Mouse (Mus musculus): Measurements from ENCODE around the gene Misp. TPM values are rescaled to one million over a fixed set of nuclear protein-coding genes. Genes with fewer than 3 reads are reported as not detected.

Gene Misp
- polyA plus RNA-seq, 1 experiment, result 1.1 TPM

DNA sequence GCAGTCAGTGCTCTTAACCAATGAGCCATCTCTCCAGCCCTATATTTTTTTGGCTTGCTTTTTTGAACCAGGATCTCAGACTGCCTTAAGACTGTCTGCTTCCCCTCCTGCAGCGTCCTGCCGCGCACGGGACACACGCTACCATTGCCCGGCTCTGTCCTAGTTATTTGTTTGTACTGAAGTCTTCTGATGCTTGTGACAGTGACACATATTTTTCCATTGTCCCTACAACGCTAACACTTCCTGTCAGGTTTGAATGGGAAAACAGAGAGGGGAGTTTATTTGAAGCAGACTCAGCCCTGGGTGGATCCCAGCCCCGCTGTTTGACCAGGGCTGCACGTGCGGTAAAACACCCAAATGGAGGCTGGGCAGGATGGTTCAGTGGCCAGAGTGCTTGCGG is 12.1 kb upstream of the Misp start:
- no peak for TF ChIP-seq POLR2A (IDR thresholded peaks at IDR 0.05; ENCODE audit: borderline replicate concordance, extremely low read depth, insufficient read depth, insufficient read length, poor library complexity, severe bottlenecking)
- no peak for TF ChIP-seq CTCF (IDR thresholded peaks at IDR 0.05; ENCODE audit: borderline replicate concordance, extremely low read depth, insufficient read depth, insufficient read length)
- DNase-seq (ENCODE audit: low read depth), result no peak

DNA sequence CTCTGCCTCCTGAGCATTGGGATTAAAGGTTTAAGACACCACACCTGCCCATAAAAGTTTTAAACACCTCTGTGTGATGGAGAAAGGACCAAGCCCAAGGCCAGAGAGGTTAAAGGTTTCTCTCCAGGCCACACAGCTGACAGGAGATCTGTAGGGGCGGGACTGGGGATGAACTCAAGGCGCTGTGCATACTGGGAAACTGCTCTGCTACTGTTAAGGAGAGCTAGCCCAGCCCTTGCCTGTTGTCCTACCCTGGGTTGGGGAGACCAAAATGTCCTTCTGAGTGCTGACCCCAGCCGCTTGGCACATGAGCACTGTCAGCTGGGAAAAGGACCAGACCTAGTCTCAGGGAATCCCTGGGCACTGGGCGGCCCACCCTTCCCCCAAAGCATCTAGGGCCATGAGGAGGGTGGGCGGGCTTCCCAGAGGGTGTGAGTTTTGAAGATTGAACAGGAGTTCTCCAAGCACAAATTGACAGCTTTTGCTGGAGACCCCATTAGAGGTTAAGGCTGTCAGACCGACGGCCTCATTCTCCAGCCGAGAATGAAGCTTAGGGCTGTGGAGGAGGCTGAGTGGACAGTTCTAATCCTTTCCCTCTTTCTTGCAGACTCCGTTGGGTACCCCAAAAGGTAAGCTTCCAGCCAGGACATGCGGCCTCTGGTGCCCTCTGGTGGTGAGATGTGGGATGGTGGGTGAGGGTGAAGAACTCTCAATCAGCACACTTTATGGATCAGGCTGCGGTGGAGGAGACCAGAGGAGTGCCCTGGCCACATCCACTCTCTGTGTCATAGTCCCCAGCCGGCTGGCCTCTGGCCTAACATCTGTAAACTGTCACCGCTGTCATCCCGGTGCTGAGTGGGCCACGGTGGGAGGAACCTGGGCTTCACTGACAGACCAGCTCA is 8.8 kb upstream of the Misp start:
- DNase-seq (ENCODE audit: low read depth), result peak; percentile 86
- TF ChIP-seq POLR2A (IDR thresholded peaks at IDR 0.05; ENCODE audit: borderline replicate concordance, extremely low read depth, insufficient read depth, insufficient read length, poor library complexity, severe bottlenecking), result no peak
- TF ChIP-seq CTCF (IDR thresholded peaks at IDR 0.05; ENCODE audit: borderline replicate concordance, extremely low read depth, insufficient read depth, insufficient read length), result peak; percentile 99

DNA sequence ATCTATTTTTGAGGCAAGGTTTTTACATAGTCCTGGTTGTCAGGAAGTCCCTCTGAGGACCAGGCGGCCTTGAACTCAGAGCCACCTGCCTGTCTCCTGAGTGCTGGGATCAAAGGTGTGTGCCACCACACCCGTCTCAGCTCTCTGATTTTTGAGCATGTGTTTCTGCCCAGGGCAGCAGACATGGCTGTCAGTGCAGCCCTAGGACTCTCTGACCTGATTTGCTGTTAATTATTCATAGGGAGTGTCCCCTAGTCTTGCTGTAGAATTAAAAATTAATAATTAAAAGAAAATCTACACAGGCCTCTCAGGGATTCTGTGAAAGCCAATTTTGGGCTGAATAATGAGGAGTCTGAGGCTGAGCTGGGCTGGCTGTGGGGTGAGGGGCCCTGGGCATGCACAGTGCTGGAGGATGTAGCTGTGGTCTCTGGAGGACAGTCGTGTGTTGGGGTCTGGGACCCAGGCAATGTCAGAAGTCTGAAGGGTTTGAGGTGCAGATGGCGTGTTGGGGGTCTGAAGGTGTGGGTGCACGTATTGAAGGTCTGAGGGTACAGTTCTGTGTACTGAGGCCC is 6.4 kb upstream of the Misp start:
- TF ChIP-seq CTCF (IDR thresholded peaks at IDR 0.05; ENCODE audit: borderline replicate concordance, extremely low read depth, insufficient read depth, insufficient read length) (no peak), POLR2A (IDR thresholded peaks at IDR 0.05; ENCODE audit: borderline replicate concordance, extremely low read depth, insufficient read depth, insufficient read length, poor library complexity, severe bottlenecking) (no peak)
- no peak for DNase-seq (ENCODE audit: low read depth)

DNA sequence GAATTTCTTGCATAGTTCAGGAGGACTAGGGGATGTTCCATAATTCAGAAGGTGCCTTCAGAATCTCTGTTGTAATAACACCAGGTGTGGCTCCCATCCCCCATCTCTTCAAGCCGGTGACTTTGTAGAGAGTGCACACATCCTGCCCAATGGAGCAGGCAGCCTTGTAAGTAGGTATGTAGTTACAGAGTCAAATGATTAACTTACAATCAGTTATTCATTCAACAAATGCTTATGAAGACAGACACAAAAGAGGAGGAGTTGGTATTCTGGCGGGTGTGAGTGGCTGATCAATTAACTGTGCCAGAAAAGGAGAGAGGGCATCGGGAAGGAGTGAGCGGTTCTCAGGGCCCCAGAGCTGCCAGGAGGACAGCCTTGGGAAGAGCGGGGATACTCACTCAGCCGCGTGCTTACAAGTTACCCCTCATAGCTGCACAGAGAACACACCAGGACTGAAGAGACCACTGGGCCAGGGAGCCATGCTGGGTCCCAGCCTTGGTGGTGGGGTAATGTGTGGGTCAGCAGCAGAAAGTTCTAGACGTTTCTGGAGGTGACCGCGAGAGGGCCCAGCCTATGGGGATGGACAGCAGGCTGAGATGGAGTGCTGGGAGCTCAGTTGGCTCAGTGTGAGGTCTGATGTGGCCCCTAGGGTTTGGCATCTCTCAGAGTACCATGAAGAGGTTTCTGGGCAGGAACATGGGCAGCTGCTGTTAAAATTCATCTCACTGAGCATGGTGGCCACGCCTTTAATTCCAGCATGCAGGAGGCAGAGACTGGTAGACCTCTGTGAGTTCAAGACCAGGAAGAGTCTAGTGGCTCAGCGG is 4.9 kb upstream of the Misp start:
- DNase-seq (ENCODE audit: low read depth), result no peak
- no peak for TF ChIP-seq POLR2A (IDR thresholded peaks at IDR 0.05; ENCODE audit: borderline replicate concordance, extremely low read depth, insufficient read depth, insufficient read length, poor library complexity, severe bottlenecking)
- no peak for TF ChIP-seq CTCF (IDR thresholded peaks at IDR 0.05; ENCODE audit: borderline replicate concordance, extremely low read depth, insufficient read depth, insufficient read length)

DNA sequence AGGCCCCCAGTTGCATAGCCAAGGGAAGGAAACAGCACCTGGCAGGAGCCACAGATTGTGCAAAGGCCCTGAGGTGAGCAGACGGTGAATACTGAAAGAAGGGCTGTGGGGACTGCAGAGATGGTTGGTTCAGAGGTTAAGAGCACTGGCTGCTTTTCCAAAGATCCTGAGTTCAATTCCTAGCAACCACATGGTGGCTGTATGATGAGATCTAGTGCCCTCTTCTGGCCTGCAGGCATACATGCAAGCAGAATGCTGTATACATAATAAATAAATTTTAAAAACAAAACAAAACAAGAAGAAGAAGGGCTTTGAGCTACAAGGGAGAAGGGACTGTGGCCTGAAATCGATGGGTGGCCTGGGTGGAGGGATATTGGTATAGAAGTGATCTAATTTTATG is 3.7 kb upstream of the Misp start:
- TF ChIP-seq CTCF (IDR thresholded peaks at IDR 0.05; ENCODE audit: borderline replicate concordance, extremely low read depth, insufficient read depth, insufficient read length) (peak; percentile 19; the same call in 1 of the 2 replicates), POLR2A (IDR thresholded peaks at IDR 0.05; ENCODE audit: borderline replicate concordance, extremely low read depth, insufficient read depth, insufficient read length, poor library complexity, severe bottlenecking) (no peak)
- DNase-seq (ENCODE audit: low read depth), result no peak

DNA sequence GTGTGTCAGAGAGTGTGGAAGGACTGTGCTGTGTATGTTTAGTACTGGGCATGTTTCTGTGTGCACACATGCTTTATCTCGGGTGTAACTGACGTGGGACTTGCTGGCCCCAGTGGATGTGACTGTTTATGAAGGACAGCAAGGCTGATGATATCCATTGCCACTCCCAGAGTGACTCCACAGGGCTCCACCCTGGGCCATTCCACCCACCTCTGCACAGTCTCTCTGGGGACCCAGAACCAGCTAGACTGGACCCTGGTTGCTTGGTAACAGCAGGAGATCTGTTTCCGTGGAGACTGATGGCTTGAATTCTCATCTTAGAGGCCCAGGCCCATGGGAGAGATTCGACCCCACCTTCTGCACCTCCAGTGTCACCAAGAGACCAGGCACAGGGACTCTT is 2.6 kb upstream of the Misp start:
- DNase-seq (ENCODE audit: low read depth), result no peak
- TF ChIP-seq POLR2A (IDR thresholded peaks at IDR 0.05; ENCODE audit: borderline replicate concordance, extremely low read depth, insufficient read depth, insufficient read length, poor library complexity, severe bottlenecking) (no peak), CTCF (IDR thresholded peaks at IDR 0.05; ENCODE audit: borderline replicate concordance, extremely low read depth, insufficient read depth, insufficient read length) (no peak)

DNA sequence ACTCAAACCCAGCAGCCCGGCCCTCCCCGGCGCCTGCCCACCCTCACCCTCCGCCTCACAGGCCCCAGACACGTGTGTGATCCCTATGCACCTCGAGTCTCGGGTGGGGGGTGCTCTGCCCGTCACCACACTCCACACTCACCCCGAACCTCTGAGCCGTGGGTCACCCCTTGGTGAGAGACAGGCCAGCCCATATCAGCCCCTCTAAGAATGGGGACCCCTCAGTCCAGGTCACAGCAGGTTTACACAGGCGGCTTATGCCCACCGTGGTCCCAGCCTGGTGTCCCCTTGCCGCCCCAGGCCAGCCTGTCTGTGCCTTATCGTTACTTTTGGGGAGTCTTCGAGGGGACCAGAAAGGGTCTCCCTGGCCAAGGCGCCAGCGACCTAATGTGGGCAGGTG is 1.2 kb upstream of the Misp start:
- TF ChIP-seq POLR2A (IDR thresholded peaks at IDR 0.05; ENCODE audit: borderline replicate concordance, extremely low read depth, insufficient read depth, insufficient read length, poor library complexity, severe bottlenecking), result no peak
- no peak for TF ChIP-seq CTCF (IDR thresholded peaks at IDR 0.05; ENCODE audit: borderline replicate concordance, extremely low read depth, insufficient read depth, insufficient read length)
- DNase-seq (ENCODE audit: low read depth), result no peak

DNA sequence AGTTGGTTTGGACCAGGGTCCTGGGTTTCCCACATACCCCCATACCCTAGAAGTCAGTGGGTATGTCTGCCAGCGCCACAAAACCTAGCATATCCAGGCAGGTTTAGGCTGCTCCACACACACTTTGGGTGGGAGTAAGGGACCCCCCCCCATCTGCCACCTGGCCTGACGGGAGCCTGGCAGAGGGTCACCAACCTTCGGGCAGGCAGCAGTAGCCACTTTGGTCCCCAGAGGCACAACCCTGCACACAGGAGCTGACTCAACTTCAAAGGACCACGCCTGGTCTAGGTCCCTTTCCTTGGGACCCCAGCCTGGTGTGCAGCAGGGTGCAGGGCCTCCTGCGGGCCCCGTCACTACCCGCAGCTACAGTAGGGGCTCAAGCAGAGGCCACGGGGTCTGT is 512 bp upstream of the Misp start:
- DNase-seq (ENCODE audit: low read depth), result no peak
- no peak for TF ChIP-seq CTCF (IDR thresholded peaks at IDR 0.05; ENCODE audit: borderline replicate concordance, extremely low read depth, insufficient read depth, insufficient read length)
- no peak for TF ChIP-seq POLR2A (IDR thresholded peaks at IDR 0.05; ENCODE audit: borderline replicate concordance, extremely low read depth, insufficient read depth, insufficient read length, poor library complexity, severe bottlenecking)

DNA sequence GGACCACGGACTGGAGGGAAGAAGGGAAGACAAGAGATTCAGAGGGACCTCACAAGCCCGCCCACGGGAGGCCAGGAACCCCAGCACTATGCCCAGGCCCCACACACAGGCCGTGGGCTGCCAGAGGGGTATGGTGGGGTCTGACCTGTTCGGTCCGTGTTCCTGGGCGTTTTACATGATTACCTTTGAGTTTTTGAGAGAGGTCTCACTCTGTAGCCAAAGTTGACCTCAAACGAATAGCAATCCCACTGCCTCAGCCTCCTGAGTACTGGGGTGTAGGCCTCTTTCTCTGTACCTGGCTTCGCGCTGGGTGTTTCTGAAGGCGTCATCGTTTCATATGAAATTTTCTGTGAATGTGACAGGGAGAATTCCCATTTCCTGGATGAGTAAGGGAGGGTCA is 942 bp downstream of the Misp start:
- TF ChIP-seq POLR2A (IDR thresholded peaks at IDR 0.05; ENCODE audit: borderline replicate concordance, extremely low read depth, insufficient read depth, insufficient read length, poor library complexity, severe bottlenecking) (no peak), CTCF (IDR thresholded peaks at IDR 0.05; ENCODE audit: borderline replicate concordance, extremely low read depth, insufficient read depth, insufficient read length) (no peak)
- no peak for DNase-seq (ENCODE audit: low read depth)

DNA sequence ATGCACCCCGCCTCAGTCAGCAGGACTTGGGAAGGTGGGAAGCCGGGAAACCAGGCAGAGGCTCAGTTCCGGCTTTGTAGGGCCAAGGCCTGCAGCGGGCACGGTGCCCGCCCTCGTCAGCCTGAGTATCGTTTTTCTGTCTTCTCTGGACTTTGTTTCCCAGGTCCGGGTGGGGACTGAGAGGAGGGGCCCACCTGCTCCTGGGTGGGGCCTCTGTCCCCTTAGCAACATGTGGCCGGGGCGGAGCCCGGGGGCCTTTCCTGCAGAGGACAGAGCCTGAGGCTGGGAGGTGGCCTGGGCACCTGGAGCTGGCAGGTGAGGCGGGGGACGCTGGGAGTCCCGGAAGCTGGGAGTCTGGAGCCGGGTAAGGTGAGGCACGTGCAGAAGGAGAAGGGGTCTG is 1.6 kb downstream of the Misp start:
- DNase-seq (ENCODE audit: low read depth), result no peak
- TF ChIP-seq CTCF (IDR thresholded peaks at IDR 0.05; ENCODE audit: borderline replicate concordance, extremely low read depth, insufficient read depth, insufficient read length), result no peak
- no peak for TF ChIP-seq POLR2A (IDR thresholded peaks at IDR 0.05; ENCODE audit: borderline replicate concordance, extremely low read depth, insufficient read depth, insufficient read length, poor library complexity, severe bottlenecking)

DNA sequence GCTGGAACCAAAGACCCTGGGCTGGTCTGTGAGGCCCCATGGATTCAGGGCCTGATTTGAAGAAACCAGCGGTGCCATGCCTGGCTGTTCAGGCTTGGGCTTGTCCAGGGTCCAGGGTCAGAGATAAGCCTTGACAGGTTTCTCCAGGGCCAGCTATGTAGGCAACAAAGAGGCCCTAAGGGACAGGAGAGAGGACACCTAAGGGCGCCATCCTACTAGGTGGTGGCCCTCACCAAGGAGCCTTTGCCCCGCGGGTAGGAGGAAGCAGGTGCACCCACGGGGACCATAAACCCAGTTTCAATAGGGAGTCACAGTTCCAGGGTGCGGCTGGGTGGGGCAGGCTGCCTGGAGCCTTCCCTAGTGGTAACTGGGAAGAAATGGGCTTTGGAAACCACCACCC is 2.2 kb downstream of the Misp start:
- TF ChIP-seq CTCF (IDR thresholded peaks at IDR 0.05; ENCODE audit: borderline replicate concordance, extremely low read depth, insufficient read depth, insufficient read length) (no peak), POLR2A (IDR thresholded peaks at IDR 0.05; ENCODE audit: borderline replicate concordance, extremely low read depth, insufficient read depth, insufficient read length, poor library complexity, severe bottlenecking) (no peak)
- no peak for DNase-seq (ENCODE audit: low read depth)

Measured in brain, embryonic 14.5 days (tissue).